Mouse (Mus musculus): ENCODE measurements at regions not wholly inside any gene's neighbourhood (a gene's known extent, or its start where the extent isn't known, plus 50 kb on each side); places are given as distances from the start of the nearest gene placed in this dataset.

DNA sequence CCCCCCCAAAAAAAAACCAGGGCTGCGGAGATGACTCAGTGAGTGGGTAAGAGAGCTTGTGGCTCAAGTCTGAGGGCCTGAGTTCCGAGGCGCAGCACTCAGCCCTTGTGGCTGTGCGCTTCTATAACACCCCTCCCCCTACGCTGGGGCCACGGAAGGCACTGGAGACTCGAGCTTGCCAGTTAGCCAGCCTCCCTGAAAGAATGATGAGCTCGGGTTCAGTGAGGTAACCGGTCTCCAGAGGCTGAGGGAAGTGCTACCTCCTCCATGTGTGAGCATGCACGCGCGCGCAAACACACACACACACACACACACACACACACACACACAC lies 1096.7 kb downstream of the Synb start:
- no peak for TF ChIP-seq CTCF (IDR thresholded peaks at IDR 0.05)
- no peak for TF ChIP-seq EP300 (IDR thresholded peaks at IDR 0.05; ENCODE audit: insufficient read depth, low read depth, low read length)
- TF ChIP-seq POLR2A (IDR thresholded peaks at IDR 0.05; ENCODE audit: insufficient read depth, low read depth, low read length): no peak
